Mouse (Mus musculus) gastrocnemius, postnatal 14 days (tissue): Measurements from ENCODE around the gene Hist3h2ba. TPM values are rescaled to one million over a fixed set of nuclear protein-coding genes. Genes with fewer than 3 reads are reported as not detected.

Source experiments
- DNase-seq: peaks from one replicate; pipeline ENCODE4 v3.0.0; 2021; ENCODE audit warnings: mixed read lengths
- intact Hi-C: fragments of 180-260 bp; cut with DNase I; formaldehyde crosslinking; loops from one replicate; pipeline ENCODE4 v1.15.1; 2025; ENCODE audit warnings: low total_unique reads
- long read RNA-seq, 2 experiments: library from polyadenylated mRNA; stranded (forward); transcript quantifications; one replicate each; pipeline ENCODE4 v2.0.0; 2021
- total RNA-seq, 2 experiments: library from RNA; stranded (reverse); gene quantifications; 2 replicates each; pipeline ENCODE4 v1.2.3; 2021

The Hist3h2ba gene
- 1 to 10 TPM; 2.1 to 3.7 TPM for total RNA-seq
- long read RNA-seq, experiment 1 = 0 reads
- long read RNA-seq, experiment 2 = 0 reads

DNA sequence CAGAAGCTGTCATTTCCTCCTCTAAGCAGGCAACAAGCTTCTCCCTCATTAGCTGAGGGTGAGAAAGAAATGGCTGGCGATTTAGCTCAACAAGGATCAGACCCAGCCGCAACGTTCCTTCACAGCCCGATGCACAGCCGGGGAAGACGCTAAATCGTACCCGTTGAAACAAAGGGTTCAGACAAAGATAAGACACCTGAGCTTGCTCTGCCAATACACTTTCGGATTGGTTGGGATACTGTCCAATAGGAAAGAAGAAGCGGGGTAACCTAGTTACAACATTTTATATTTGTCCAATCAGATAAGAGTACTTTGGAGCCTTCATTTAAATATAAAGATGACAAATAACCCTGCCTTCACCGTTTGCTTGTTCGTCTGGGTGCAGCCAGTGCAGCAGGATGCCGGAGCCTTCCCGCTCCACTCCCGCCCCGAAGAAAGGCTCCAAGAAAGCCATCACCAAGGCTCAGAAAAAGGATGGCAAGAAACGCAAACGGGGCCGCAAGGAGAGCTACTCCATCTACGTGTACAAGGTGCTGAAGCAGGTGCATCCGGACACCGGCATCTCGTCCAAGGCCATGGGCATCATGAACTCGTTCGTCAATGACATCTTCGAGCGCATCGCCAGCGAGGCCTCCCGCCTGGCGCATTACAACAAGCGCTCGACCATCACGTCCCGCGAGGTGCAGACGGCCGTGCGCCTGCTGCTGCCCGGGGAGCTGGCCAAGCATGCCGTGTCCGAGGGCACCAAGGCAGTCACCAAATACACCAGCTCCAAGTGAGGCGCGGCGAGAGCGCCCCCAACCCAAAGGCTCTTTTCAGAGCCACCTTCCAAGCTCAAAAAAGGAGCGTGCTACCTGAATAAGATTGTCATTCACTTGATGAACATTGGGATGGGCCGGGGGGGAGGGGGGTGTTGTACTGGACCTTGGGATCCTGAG, at the start of gene Hist3h2ba:
Gene Hist3h2ba (plus strand): TSS at position 379 of the 938 bp plus-strand sequence.
- intact Hi-C loops = no loop called here
- DNase-seq = no peak

DNA sequence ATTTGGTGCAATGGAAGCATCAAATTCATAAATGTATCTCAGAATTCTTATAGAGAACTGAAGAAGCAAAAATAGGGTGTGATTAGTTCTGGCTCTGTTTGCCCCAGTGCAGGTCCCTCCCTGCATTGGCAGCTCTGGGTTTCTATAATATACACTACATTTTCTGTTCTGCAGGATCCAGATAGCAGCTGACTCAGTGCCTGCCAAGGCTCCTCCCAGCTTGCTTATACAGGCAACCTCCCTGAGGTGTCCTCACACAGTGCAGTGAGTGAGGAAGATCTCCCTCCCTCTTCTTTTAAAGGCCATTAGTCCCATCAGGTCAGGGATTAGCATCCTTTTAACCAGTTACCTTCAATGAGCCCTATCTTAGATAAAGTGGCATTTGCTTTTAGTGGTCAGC, 47.6 kb upstream of the Hist3h2ba start:
- intact Hi-C loops = no loop called here
- DNase-seq = no peak

DNA sequence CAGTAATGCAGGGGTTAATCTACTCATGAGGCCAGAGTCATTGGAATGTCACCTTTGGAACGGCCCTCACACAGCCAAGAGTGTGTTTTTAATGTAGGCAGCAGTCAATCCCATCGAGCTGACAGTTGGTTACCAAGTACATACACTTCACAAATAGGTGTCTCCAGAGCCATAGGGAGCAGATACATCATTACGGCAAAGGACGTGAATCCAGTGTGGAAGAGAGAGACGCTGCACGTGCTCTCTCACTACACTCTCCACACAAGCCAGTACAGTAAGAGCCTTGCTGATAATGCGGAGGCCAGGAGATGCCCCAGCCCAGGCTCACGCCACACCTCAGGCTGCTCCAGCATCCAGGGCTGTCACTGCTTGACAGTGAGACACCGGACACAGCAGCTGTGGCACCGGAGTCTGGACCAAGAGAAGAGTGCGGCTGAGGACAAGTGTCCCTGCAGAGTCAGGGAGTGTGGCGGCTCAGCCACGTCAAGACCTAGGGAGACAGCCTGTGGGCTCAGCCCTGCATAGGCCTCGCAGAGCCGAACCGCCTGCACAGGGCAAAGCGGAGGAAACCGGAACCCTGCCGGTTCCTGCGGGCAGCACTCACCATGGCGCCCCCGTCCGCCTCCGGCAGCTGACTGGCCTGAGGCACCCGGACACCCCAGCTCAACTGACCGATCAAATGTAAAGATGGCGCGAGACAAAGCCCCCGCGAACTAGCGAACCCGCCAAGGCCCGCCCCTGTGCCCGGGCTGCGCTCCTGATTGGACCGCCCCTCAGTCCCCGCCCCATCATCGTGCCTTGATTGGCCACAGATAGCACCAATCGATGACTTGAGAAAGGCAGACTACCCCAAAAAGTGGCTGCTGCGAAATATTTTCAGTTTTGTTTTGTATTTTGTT, 45.0 kb upstream of the Hist3h2ba start, which contains the start of gene Zfp39:
Gene Zfp39 (minus strand): TSS at position 715 of the 899 bp plus-strand sequence.
- intact Hi-C loops = no loop called here
- peak; percentile 95 for DNase-seq

DNA sequence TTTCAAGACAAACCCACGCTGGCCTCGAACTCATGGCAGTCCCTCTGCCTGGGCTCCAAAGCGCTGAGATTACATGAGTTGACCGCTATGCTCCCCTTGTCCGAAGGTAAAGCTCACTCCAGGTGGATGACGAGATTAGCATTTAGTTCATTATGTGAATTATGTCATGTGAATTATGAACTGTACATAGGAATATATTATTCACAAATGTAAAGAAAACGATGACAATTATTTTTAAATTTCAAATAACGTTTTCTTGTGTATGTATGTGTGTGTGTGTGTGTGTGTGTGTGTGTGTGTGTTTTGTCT, 44.4 kb upstream of the Hist3h2ba start:
- no peak for DNase-seq
- intact Hi-C loops = no loop called here

DNA sequence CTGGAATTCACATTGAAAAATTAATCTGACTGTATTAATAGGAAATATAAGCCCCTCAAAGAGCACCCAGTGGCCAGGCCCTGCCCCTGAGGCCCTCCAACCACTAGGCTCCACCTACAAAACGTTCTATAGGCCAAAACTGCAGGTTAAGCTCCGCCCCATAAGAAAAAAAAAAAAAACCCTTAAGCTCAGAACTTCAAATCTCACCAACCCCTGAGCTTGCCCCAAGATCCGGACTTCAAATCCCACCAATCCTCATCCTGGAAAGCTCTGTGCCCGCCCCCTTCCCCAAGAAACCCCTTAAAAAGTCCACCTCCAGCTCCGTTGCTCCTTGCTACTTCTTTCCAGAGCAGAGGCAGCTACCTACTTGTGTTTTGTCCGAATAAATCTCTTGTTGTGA, 43.9 kb upstream of the Hist3h2ba start:
- no peak for DNase-seq
- intact Hi-C loops = no loop called here

DNA sequence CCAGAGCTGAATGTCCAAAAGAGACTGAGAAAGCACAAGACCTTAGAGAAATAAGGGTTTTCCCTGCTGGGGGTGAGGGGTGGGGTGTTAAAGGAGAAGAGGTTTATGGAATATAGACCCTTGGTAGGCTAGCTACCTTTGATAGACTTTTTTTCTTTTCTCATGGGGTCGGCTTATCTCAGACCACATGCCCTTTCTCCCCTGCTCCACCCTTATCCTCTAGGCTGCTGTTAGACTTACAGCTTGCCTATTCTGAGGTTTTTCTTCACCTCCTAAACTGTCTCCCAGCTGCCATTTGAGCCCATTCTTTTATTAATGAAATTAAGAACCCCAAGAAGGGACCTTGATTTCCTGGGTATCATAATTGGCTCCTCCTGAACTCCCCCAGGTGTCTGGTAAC, 34.9 kb upstream of the Hist3h2ba start:
- intact Hi-C loops = no loop called here
- DNase-seq = no peak

DNA sequence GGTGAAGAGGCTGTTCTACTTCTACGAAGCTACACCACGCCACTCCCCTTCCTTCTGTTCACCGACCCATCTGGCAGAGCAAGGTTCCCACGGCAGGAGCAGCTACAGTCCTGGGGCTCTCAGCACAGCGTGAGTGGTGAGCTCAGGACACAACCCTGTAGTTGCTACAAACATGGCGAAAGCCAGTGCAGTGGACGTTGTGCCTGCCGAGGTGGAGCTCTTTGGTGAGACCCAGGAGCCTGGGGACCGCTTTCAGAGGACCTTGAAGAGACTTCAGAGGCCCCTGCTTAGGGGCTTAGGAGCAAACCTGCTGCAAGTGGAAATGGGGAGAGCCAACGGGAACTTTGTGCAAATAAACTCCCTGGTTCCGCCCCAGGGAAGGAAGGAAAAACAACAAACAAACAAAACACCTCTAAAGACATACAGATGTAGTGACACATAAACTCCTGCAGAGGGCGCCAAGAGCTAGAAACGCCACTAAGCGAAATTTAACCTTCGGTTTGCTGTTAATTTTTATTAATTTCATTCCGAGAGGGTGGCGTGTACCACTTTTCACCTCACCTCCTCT, 34.2 kb upstream of the Hist3h2ba start:
- intact Hi-C loops = no loop called here
- DNase-seq = no peak

DNA sequence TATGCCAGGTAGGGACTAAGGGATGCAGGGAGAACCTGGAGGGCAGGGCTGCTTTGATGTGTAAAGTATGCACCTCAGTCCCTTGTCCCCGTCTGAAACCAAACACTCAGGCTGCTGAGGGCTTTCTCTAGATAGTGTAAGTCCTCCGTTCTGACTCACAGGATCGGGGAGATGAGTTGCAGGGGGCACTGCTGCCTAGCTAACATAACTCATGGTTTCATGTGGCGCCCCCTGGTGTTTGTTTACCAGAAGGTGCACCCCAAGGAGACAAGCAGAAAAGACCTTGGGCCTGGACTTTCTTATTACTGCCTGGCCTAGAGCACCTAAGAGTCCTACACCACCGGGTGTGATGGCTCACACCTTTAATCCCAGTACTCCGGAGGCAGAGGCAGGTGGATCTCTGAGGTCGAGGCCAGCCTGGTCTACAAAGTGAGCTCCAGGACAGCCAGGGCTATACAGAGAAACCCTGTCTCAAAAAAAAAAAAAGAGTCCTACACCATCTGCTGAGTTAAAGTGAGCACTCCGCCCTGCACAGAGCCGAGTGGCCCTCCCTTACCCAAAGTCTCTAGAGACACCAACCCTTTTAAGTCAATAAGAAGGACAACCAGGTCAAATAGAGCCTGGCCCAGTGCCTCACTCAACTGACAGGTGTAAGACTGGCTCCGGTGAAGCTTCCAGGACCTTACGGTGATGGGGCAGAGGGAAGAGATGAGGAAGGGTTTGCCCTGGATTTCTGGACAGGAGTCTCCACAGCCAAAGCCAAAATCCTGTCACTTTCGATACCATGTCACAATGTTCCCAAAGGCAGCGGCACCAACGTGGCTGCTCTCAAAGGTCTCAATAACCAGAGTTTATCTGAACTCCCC, 31.6 kb upstream of the Hist3h2ba start:
- intact Hi-C loops = no loop called here
- no peak for DNase-seq

DNA sequence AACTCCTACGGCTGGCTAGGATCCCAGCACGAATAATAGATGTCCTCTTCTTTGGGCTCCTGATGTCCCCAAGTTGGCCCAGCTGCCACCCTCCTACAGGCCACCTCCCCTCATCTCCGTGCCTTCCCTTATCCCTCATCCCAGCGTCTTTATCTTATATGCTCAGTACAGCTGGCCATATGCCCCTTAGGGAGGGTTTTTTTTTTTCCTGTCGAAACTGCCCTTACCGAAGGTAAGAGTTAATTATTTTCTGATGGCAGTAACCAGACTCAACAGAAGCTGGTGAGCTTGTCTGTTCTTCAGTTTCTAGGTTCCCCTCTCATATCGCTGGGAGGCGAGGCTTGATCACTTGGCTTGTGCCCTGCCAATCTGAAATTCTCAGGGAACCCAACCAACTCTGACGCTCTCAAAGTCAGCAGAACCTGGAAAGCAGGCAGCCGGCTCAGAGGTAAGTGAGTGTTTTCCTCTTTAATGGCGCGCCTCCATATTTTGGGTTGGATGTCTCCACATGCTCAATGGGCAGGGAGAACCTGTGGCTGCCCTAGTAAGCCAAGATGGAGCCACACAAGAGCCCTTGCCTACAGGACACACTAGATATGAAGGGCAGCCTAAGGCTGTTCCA, 30.9 kb upstream of the Hist3h2ba start, which contains the start of gene Btnl10:
Gene Btnl10 (plus strand): TSS at position 164 of the 622 bp plus-strand sequence.
- no peak for DNase-seq
- intact Hi-C loops = no loop called here

DNA sequence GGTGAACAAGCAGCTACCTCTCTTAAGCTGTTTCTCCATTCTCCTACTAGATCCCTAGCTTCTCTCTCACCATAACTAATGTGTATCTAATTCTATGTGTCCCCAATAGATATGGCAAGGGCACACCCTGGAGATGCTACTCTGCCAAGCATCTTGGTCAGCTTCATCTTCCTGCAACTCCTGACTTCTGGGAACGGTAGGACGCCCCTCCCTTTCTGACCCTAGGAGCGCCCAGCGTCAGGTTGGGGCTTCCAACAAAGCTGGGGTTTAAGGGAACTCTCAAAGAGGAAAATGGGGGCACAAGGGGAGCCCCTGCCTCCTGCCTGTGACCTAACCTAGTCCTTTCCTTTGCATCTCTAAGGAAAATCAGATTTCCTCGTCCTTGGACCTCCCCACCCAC, 30.0 kb upstream of the Hist3h2ba start:
- intact Hi-C loops = no loop called here

DNA sequence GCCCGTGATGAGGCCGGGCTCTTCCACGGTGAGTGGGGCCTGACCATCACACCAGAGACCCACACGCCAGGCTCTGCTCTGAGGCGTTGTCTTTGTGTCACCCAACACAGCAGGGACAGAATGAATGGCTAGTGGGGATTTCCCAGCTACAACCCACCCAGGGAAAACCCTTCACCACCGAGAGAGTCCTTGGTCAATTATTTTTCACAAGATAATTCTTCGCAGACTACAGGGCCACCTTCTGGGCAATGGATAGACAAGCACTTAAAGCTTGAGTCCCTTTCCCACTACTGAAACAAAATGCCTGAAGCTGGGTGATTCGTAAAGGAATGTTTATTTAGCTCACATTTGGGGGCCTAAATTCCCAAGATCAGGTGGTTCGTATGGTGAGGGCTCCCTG, 26.3 kb upstream of the Hist3h2ba start:
- intact Hi-C loops = no loop called here

More for the DNA sequence above, 30.0 kb upstream of the Hist3h2ba start:
- DNase-seq = no peak

DNA sequence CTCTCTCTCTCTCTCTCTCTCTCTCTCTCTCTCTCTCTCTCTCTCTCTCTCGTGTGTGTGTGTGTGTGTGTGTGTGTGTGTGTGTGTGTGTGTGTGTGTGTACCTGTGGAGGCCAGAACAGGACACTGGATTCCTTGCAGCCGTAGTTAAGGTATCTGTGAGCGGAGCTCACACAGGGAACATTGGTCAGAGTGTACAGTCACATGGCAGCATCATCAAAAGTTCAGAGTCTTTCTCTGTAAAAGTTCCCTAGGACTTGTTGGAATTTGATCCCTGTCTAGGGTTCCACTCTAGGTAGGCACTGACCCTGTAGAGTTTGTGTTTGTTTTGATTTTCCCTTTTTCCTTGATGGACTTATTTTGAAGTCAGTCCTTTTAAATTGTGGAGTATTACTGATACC, 22.1 kb upstream of the Hist3h2ba start:
- intact Hi-C loops = no loop called here
- no peak for DNase-seq

More for the DNA sequence above, 26.3 kb upstream of the Hist3h2ba start:
- DNase-seq = no peak

DNA sequence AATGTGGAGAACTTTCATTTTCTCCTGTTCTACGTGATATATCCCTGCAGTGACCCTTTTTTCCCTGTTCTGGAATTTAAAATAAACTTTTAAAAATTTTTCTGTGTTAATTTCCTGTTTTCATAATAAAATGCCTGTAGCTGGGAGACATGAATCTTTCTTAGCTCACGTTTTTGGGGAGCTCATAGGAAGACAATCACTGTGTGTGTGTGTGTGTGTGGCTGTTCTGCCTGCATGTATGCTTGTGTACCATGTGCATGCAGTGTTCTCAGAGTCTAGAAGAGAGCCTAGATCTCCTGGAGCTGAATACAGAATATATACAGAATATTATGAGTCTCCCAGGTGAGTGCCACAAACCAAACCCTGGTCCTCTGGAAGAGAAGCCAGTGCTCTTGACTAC, 21.7 kb upstream of the Hist3h2ba start:
- intact Hi-C loops = no loop called here
- DNase-seq = no peak

DNA sequence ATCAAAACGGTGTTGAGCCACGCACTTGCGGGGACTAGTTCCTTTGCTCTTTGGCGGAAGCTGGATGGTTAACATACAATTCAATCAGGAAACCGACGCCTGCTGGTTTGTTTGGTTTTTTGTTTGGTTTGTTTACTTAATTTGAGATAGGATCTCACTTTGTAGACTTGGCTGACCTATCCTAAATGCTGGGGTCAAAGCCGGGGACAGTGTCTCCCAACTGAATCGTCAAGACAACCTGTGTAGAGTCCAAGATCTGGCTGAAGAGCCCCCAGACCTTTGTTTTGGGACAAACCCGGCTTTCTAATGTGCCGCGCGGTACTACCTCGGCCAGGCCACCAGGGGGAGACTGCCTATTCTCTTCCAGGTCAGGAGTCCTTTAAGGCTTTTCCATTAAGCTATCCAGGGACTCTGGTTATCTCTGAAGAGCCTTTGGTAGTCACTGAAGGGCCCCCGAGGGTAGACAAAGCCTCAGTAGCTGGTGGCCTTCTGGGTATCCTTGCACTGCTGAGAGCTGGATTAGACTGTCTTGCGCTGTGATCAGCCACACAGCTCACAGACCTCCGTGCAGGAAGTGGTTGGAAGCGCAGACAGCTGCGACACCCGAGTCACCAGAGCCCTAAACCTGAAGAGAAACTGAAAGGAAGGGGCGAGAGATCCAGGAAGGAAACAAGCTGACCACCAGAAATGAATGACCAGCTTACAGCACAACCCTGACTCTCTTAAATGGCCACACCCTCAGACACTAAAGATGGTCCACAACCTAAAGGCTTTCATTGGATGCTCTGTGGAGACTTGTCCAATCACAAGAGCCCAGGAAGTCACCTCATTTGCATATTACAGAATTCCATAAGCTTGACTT, 20.7 kb upstream of the Hist3h2ba start:
- intact Hi-C loops = no loop called here
- peak; percentile 45 for DNase-seq

DNA sequence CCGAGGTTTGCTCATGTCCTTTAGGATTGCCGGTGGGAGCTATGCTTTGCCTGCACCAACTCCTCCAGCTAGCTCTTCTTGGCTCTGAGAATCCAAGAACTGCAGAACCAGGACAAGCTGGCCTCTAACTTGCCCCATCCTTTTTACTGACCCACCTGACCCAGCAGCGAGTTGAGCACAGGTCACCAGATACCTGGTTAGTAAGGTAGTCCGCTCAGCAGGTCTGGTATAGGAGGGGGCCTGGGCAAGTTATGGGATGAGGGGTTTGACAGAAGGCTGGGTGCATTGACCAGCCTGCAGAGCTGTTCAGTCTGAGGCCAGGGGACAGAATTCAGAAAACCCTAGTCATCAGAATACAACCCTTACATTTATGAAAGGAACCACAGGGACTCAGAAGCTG, 19.7 kb upstream of the Hist3h2ba start:
- intact Hi-C loops = no loop called here
- DNase-seq = no peak

DNA sequence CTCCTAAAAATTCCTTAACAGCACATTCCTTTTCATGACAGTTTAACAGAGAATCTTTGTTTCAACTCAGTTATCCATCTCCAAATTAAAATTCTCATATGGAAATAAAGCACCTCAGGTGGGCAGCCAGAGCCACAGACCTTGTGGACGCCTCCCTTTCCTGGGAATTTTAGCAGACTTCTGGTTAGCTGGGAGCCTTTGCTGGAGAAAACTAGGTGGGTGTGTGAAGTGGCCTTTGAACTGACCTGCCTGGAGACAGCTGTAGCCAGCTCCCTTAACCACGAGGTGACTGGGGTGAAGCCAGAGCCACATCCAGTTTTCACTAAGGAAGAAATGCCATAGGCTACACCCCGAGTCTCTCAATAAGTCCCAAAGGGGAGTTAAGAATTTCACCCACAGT, 19.1 kb upstream of the Hist3h2ba start:
- no peak for DNase-seq
- intact Hi-C loops = no loop called here

DNA sequence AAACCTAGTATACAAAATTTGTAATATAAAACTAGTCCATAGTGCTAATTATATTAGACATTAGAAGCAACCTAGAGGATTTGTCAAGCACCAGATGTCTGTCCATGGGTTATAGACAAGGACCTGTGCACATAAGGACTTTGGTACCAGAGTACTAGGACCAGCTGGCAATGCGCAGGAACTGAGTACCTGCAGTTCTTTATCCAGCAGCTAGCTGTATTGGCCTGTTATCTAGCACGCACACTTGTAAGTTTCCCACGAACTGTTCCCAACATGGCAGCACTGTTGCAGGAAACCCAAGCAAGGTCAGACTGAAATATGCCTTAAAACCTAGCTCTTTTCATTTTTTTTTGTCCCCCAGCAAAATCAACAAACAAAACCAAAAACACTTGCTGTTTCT, 18.5 kb upstream of the Hist3h2ba start:
- intact Hi-C loops = no loop called here
- DNase-seq = no peak

DNA sequence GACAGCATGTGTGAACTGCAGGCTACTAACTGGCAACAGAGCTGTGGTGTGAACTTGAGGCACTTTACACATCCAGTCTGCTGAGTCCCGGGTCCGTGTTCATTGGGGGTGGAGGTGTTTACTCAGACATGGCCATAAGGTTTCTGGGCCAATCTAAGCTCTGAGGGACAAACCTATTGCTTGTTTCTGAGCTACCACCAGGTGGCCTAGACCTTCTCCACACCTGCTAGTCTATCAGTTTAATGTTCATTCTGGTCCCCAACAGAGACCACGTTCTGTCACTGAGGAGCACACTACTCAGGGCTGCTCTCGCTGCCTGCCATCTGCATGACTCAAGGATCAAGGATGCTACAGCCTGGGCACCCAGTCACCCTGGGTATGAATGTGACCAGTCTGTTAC, 17.1 kb upstream of the Hist3h2ba start:
- intact Hi-C loops = no loop called here
- no peak for DNase-seq
